Mouse (Mus musculus): ENCODE measurements at regions not wholly inside any gene's neighbourhood (a gene's known extent, or its start where the extent isn't known, plus 50 kb on each side); places are given as distances from the start of the nearest gene placed in this dataset.

DNA sequence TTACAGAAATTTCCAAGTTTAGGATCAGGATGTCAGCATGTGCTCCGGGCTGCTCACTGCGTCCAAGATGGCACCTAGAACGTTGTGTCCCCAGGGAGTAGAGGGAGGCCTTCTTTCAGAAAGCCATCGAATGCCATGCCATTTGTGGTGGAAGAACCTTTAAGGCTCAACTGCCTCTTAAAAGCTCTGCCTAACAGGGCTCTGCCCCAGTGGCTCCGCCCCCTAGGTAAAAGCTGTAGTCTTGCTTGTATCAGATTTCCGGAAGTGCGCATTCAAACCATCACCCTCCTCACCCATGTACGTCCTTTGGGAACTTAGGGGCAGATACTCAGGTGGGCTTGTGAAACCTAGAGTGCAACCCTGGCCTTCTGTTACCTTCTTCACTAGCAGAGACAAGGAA is 54.0 kb upstream of the Psmd7 start:
- no peak for DNase-seq (ENCODE audit: low spot score)

DNA sequence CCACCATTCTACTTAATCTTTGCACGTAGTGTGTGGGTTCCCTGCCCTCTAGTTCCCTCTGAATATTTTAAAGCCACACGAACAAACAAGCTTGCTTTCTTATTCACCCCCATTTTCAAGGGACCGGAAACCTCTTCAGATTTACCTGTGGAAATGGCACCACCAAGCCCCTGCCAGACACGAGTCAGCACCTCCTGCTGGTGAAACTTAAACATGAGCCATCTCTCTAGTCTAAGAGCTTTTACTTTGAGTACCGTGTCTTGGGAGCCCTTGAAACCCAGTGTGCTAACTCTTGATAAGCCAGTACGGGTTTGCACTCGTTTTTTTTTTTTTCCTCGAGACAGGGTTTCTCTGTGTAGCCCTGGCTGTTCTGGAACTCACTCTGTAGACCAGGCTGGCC is 59.7 kb upstream of the Psmd7 start:
- no peak for DNase-seq (ENCODE audit: low spot score)

- no peak for DNase-seq (ENCODE audit: low spot score)
Measured at GRCm38 (mm10) chr8:107650306-107650705, 62.0 kb upstream of the Psmd7 start.

GRCm38 (mm10) chr8:107651424-107651823 is 63.2 kb upstream of the Psmd7 start:
- DNase-seq (ENCODE audit: low spot score) = no peak

- no peak for DNase-seq (ENCODE audit: low spot score)
Measured at GRCm38 (mm10) chr8:107652226-107652625, 64.0 kb upstream of the Psmd7 start.

- no peak for DNase-seq (ENCODE audit: low spot score)
Measured at GRCm38 (mm10) chr8:107653711-107654110, 65.4 kb upstream of the Psmd7 start.

- DNase-seq (ENCODE audit: low spot score) = no peak
Measured at GRCm38 (mm10) chr8:107656622-107657021, 68.4 kb upstream of the Psmd7 start.

DNA sequence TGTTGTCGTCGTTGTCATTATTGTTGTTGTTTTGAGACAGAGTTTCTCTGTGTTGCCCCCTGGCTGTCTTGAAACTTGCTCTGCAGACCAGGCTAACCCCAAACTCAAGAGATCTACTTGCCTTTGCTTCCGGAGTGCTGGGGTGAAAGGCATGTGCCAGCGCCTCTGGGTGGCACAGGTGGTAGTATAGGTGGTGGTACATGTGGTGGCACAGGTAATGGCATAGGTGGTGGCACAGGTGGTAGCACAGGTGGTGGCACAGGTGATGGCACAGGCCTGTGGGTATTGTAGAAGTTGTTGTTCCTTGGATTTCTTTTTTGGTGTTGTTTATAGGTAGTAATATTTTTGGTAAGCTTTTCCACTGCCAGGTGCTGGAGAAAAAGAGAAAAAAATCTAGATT is 69.5 kb upstream of the Psmd7 start:
- DNase-seq (ENCODE audit: low spot score) = no peak

DNA sequence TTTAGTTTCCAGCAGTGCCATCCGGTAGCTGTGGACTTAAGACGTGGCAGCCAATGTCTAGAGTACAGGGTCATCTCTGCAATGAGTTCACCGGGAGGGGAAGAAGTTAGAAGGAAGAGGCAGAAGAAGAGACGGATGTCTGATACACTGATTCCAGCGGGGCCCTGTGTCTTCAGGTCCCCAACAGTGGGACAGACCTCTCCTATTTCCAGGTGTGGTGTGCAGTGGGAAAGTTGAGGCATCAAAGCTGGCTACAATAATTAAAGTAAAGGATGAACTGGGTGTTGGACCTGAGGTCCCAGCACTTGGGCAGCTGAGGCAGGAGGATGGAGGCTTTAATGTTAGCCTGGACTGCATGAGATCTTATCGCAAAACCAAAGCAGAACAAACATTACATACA is 70.1 kb upstream of the Psmd7 start:
- DNase-seq (ENCODE audit: low spot score) = no peak

DNA sequence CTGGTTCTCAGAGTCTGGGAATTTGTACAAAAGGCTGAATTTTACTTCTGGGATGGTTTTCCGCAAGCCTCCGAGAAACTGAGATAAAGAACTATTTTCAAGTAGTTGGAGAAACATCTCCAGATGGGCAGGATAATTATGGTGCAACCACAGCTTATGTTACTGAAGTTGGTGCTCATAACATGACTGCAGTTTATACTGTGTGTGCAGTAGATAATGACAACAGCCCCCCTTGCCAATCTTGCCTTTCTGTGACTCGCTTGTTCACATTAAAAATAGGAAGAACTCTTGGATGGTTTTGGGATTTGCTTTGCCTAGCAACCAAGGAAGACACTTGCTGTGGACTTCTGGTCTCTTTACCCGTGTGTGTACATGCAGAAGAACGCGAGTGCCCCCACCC is 72.4 kb upstream of the Psmd7 start:
- DNase-seq (ENCODE audit: low spot score) = no peak

- DNase-seq (ENCODE audit: low spot score) = no peak
Measured at GRCm38 (mm10) chr8:107669608-107670007, 81.3 kb upstream of the Psmd7 start.

- no peak for DNase-seq (ENCODE audit: low spot score)
Measured at GRCm38 (mm10) chr8:107671471-107671870, 83.2 kb upstream of the Psmd7 start.

- DNase-seq (ENCODE audit: low spot score) = no peak
Measured at GRCm38 (mm10) chr8:107672691-107673090, 84.4 kb upstream of the Psmd7 start.

DNA sequence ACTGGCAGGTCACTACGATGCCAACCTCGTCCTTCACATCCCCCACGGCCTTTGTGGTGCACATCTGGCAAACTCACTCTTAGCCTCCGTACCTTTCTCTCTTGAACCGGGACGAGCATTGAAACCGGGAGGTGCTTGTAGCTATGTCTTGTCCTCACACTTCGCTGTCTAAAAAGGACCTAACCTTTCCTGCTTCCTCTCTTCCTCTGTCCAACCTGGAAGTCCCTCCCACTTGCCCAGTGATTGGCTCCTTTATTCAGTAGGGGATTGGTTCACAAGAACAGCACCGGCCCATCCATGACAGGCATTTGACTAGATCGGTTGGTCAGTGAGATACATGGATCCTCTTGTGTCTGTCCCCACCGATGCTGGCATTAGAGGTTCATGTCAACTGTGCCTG is 93.8 kb upstream of the Psmd7 start:
- DNase-seq (ENCODE audit: low spot score) = no peak

- no peak for DNase-seq (ENCODE audit: low spot score)
Measured at GRCm38 (mm10) chr8:107684721-107685691, 96.7 kb upstream of the Psmd7 start.

DNA sequence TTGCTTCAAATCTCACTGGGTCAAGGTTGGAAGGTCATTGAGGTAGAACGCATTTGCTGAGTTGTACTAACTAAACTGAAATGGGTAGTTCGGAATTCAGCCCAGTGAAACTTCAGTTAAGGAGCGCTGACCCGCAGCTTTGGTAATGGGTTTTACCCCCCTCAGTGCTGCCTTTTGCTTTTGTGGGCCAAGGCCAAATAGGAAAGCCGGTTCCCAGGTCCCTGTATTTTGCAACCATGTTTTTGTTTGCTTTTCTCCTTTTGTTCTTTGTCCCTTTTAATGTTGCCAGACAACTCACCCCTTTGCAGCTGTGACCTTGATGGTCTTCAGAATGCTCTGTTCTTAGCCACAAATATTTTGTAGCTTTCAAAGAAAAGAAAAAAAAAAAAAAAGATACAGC is 98.7 kb upstream of the Psmd7 start:
- no peak for DNase-seq (ENCODE audit: low spot score)

GRCm38 (mm10) chr8:107687529-107687928 is 99.3 kb upstream of the Psmd7 start:
- DNase-seq (ENCODE audit: low spot score) = no peak

DNA sequence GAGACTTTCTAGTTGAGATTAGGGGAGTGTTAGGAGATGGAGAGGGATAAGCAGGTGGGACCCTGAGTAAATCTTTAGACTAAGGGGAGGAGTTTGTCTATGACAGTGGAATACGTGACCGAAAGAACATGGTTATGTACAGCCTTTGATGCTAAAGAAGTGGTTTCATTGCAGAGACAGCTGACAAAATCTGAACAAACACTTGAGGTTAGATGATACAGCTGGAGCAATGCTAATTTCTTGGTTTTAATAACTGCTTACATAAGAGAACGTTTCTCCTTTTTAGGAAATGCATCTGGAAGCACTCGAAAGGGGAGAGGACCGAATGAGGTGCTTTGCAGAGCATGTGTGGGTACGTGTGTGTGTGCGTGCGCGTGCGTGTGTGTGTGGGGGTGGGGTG is 100.8 kb upstream of the Psmd7 start:
- no peak for DNase-seq (ENCODE audit: low spot score)

- DNase-seq (ENCODE audit: low spot score) = no peak
Measured at GRCm38 (mm10) chr8:107691251-107691650, 103.0 kb upstream of the Psmd7 start.

GRCm38 (mm10) chr8:107696384-107697346 is 108.4 kb upstream of the Psmd7 start:
- no peak for DNase-seq (ENCODE audit: low spot score)

DNA sequence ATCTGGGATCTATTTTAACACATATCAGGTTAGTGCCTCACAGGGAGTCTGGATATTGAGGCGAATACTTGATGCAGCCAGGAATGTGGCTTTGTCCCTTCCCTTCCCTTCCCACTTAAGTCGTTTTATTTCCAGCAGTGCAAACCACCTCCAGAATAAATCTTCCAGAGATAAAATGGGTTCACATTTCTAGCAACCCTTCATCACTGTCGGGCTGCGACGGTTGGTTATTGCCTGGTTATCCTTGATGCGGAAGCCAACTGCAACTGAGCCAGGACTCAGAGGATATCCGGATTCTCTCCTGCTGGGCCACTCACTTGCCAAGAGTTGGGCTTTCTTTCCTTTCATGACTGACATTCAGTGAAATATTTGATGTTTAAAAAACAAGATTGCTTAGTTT is 111.0 kb upstream of the Psmd7 start:
- no peak for DNase-seq (ENCODE audit: low spot score)

- no peak for DNase-seq (ENCODE audit: low spot score)
Measured at GRCm38 (mm10) chr8:107699759-107700158, 111.5 kb upstream of the Psmd7 start.

- DNase-seq (ENCODE audit: low spot score) = no peak
Measured at GRCm38 (mm10) chr8:107715901-107716300, 127.6 kb upstream of the Psmd7 start.

All from urinary bladder, postnatal 10 days (tissue).